In the genomic region with DNA sequence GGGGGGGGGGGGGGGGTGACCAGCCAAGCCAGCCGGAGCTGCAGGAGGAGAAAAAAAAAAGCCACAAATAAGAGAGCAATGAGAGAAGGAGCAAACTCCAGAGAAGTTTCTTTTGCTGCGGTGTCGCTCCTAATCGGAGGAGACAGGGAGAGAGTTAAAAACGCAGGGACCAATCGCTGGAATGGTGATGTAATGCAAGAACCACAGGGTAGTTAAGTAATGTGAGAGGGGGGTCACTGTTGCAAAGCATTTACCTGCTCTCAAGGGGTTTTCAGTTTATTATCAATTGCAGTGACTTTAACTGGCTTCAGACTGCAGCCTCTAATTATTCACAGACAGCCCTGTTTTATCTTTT, we compare ENCODE assay signal across 8 mouse cellular contexts.
A peak's percentile ranks its signal among the peaks of the same experiment; 100 is the strongest.
DNase-seq lines count a peak whose midpoint lies in the region; ATAC-seq and TF ChIP-seq lines count a peak whose summit lies in the region.

No protein-coding gene starts in this region.

- peaks cover 33% of the 10 kb centered on the region for H3K4me1 ChIP-seq in embryonic facial prominence, embryonic 14.5 days (ENCODE audit: control insufficient read depth, insufficient read depth, low read length)
- H3K4me1 ChIP-seq in limb, embryonic 10.5 days: peaks cover 61% of the 10 kb centered on the region

- no peaks in the 10 kb centered on the region for H3K27me3 ChIP-seq in embryonic facial prominence, embryonic 14.5 days (replicated peaks; ENCODE audit: control insufficient read depth, insufficient read depth, low read length)
- peaks cover 16% of the 10 kb centered on the region for H3K27me3 ChIP-seq in limb, embryonic 10.5 days (ENCODE audit: low read depth, poor library complexity, severe bottlenecking)

- no peaks in the 10 kb centered on the region for H3K36me3 ChIP-seq in embryonic facial prominence, embryonic 14.5 days (ENCODE audit: control insufficient read depth, insufficient read depth, low read length)
- no peaks in the 10 kb centered on the region for H3K36me3 ChIP-seq in limb, embryonic 10.5 days

- H3K4me2 ChIP-seq in embryonic facial prominence, embryonic 14.5 days (ENCODE audit: low read depth, low read length): peak overlapping the region; percentile 53

- ATAC-seq in embryonic facial prominence, embryonic 14.5 days (ENCODE audit: low read depth): peak; percentile 31; the same call in 1 of the 2 replicates
- no peak for ATAC-seq in erythroblast, adult 5-6 weeks (replicated peaks; ENCODE audit: low FRiP score, poor library complexity, severe bottlenecking)
- ATAC-seq in inflammation-experienced regulatory T-cells, adult 6 months: no peak

- under 1% methylated on average over 6 of the region's 6 CpGs for WGBS in embryonic facial prominence, embryonic 14.5 days
- WGBS in limb, embryonic 10.5 days: 0% methylated on average over 5 of the region's 6 CpGs

- H3K27ac ChIP-seq in left cerebral cortex, adult 2 months: peak overlapping the region; percentile 48; the same call in 1 of the 2 replicates
- H3K27ac ChIP-seq in embryonic facial prominence, embryonic 14.5 days (replicated peaks; ENCODE audit: low read depth, low read length): peak overlapping the region; percentile 82
- peak overlapping the region; percentile 82 for H3K27ac ChIP-seq in limb, embryonic 10.5 days

- H3K9ac ChIP-seq in embryonic facial prominence, embryonic 14.5 days (ENCODE audit: low read depth, low read length): peak overlapping the region; percentile 50

- no peaks in the 10 kb centered on the region for H3K9me3 ChIP-seq in embryonic facial prominence, embryonic 14.5 days (ENCODE audit: control insufficient read depth, low read length)
- no peaks in the 10 kb centered on the region for H3K9me3 ChIP-seq in limb, embryonic 10.5 days (replicated peaks)

- DNase-seq in left cerebral cortex, adult 2 months (ENCODE audit: extremely low spot score in 1 of 2, low spot score in 2 of 2): no peak
- no peak for DNase-seq in left cerebral cortex, postnatal 14 days (ENCODE audit: low spot score in 2 of 2)
- peak; percentile 90 for DNase-seq in embryonic facial prominence, embryonic 14.5 days (ENCODE audit: low spot score)
- DNase-seq in limb, embryonic 10.5 days (ENCODE audit: low spot score): no peak
- peak; percentile 52 for DNase-seq in retina, postnatal 1 day
- no peak for DNase-seq in frontal cortex, postnatal 10 days (ENCODE audit: low spot score in 2 of 2)

- intact Hi-C loops in left cerebral cortex, adult 2 months (cut with DNase I): loop anchor here (5.0 kb wide), 2 partner anchors 79 to 281 kb away; no protein-coding TSS in a partner anchor
- intact Hi-C loops in left cerebral cortex, postnatal 14 days (cut with DNase I): no loop called here

- H3K4me3 ChIP-seq in left cerebral cortex, adult 2 months: peak overlapping the region; percentile 43
- peak overlapping the region; percentile 33 for H3K4me3 ChIP-seq in embryonic facial prominence, embryonic 14.5 days (ENCODE audit: low read depth, low read length)
- peak overlapping the region; percentile 40 for H3K4me3 ChIP-seq in limb, embryonic 10.5 days

- TF ChIP-seq CTCF in left cerebral cortex, adult 2 months (IDR thresholded peaks at IDR 0.05): no peak

Comparison
In these comparisons a context has a peak if more than half of its experiments do, and no peak if none do; other contexts are left out.
1. DNase-seq: peak in embryonic facial prominence, embryonic 14.5 days (single experiment) and retina, postnatal 1 day (single experiment); none in left cerebral cortex, adult 2 months (0 of 2), left cerebral cortex, postnatal 14 days (0 of 2), limb, embryonic 10.5 days (single experiment) and frontal cortex, postnatal 10 days (0 of 2).
2. Peak in every context shown above with its lines, with median percentiles within 50 percentile points of each other: H3K27ac ChIP-seq and H3K4me3 ChIP-seq.